Mouse (Mus musculus): ENCODE results near the gene Trim69. TPM values are rescaled to one million over a fixed set of nuclear protein-coding genes. Genes with fewer than 3 reads are reported as not detected.

Gene Trim69
- polyA plus RNA-seq, 1 experiment: 122 TPM

- TF ChIP-seq CTCF (IDR thresholded peaks at IDR 0.05; ENCODE audit: control insufficient read depth, insufficient read depth, insufficient replicate concordance, low read depth, low read length): no peak
- TF ChIP-seq POLR2A (IDR thresholded peaks at IDR 0.05; ENCODE audit: control insufficient read depth, low read depth, low read length): no peak
- Histone ChIP-seq H3K4me3 (ENCODE audit: control insufficient read depth, low read depth, low read length) (no peak overlapping the region), H3K36me3 (ENCODE audit: control insufficient read depth, insufficient read depth, low read length) (no peaks in the 10 kb centered on the region), H3K27me3 (ENCODE audit: control insufficient read depth, insufficient read depth, low read length) (no peaks in the 10 kb centered on the region), H3K27ac (ENCODE audit: control insufficient read depth, insufficient read depth, low read depth, low read length) (no peak overlapping the region), H3K4me1 (ENCODE audit: control insufficient read depth, insufficient read depth, low read length) (0 out of 2 replicates have a peak, but pooled peaks cover under 1% of the 10 kb centered on the region)
These were observed 6.7 kb upstream of the Trim69 start for GRCm38 (mm10) chr2:122153681-122154365.

GRCm38 (mm10) chr2:122154479-122154878 lies 6.0 kb upstream of the Trim69 start:
- H3K4me1 ChIP-seq (ENCODE audit: control insufficient read depth, insufficient read depth, low read length): 0 out of 2 replicates have a peak, but pooled peaks cover 2% of the 10 kb centered on the region
- no peaks in the 10 kb centered on the region for H3K36me3 ChIP-seq (ENCODE audit: control insufficient read depth, insufficient read depth, low read length)
- no peak overlapping the region for H3K4me3 ChIP-seq (ENCODE audit: control insufficient read depth, low read depth, low read length)
- no peak for TF ChIP-seq POLR2A (IDR thresholded peaks at IDR 0.05; ENCODE audit: control insufficient read depth, low read depth, low read length)
- TF ChIP-seq CTCF (IDR thresholded peaks at IDR 0.05; ENCODE audit: control insufficient read depth, insufficient read depth, insufficient replicate concordance, low read depth, low read length): no peak
- H3K27ac ChIP-seq (ENCODE audit: control insufficient read depth, insufficient read depth, low read depth, low read length): no peak overlapping the region
- no peaks in the 10 kb centered on the region for H3K27me3 ChIP-seq (ENCODE audit: control insufficient read depth, insufficient read depth, low read length)

GRCm38 (mm10) chr2:122155292-122155691 lies 5.2 kb upstream of the Trim69 start:
- H3K36me3 ChIP-seq (ENCODE audit: control insufficient read depth, insufficient read depth, low read length): no peaks in the 10 kb centered on the region
- TF ChIP-seq CTCF (IDR thresholded peaks at IDR 0.05; ENCODE audit: control insufficient read depth, insufficient read depth, insufficient replicate concordance, low read depth, low read length): no peak
- TF ChIP-seq POLR2A (IDR thresholded peaks at IDR 0.05; ENCODE audit: control insufficient read depth, low read depth, low read length): no peak
- no peaks in the 10 kb centered on the region for H3K27me3 ChIP-seq (ENCODE audit: control insufficient read depth, insufficient read depth, low read length)
- H3K4me3 ChIP-seq (ENCODE audit: control insufficient read depth, low read depth, low read length): no peak overlapping the region
- H3K27ac ChIP-seq (ENCODE audit: control insufficient read depth, insufficient read depth, low read depth, low read length): no peak overlapping the region
- H3K4me1 ChIP-seq (ENCODE audit: control insufficient read depth, insufficient read depth, low read length): peaks cover 2% of the 10 kb centered on the region; the same call in 1 of the 2 replicates

- TF ChIP-seq CTCF (IDR thresholded peaks at IDR 0.05; ENCODE audit: control insufficient read depth, insufficient read depth, insufficient replicate concordance, low read depth, low read length): no peak
- no peak for TF ChIP-seq POLR2A (IDR thresholded peaks at IDR 0.05; ENCODE audit: control insufficient read depth, low read depth, low read length)
- H3K27me3 ChIP-seq (ENCODE audit: control insufficient read depth, insufficient read depth, low read length): no peaks in the 10 kb centered on the region
- H3K27ac ChIP-seq (ENCODE audit: control insufficient read depth, insufficient read depth, low read depth, low read length): no peak overlapping the region
- H3K4me1 ChIP-seq (ENCODE audit: control insufficient read depth, insufficient read depth, low read length): peaks cover 2% of the 10 kb centered on the region; the same call in 1 of the 2 replicates
- no peaks in the 10 kb centered on the region for H3K36me3 ChIP-seq (ENCODE audit: control insufficient read depth, insufficient read depth, low read length)
- H3K4me3 ChIP-seq (ENCODE audit: control insufficient read depth, low read depth, low read length): no peak overlapping the region
These were observed 4.3 kb upstream of the Trim69 start for GRCm38 (mm10) chr2:122156051-122156700.

- no peak overlapping the region for H3K27ac ChIP-seq (ENCODE audit: control insufficient read depth, insufficient read depth, low read depth, low read length)
- no peak for TF ChIP-seq POLR2A (IDR thresholded peaks at IDR 0.05; ENCODE audit: control insufficient read depth, low read depth, low read length)
- TF ChIP-seq CTCF (IDR thresholded peaks at IDR 0.05; ENCODE audit: control insufficient read depth, insufficient read depth, insufficient replicate concordance, low read depth, low read length): no peak
- no peaks in the 10 kb centered on the region for H3K36me3 ChIP-seq (ENCODE audit: control insufficient read depth, insufficient read depth, low read length)
- H3K4me3 ChIP-seq (ENCODE audit: control insufficient read depth, low read depth, low read length): no peak overlapping the region
- H3K27me3 ChIP-seq (ENCODE audit: control insufficient read depth, insufficient read depth, low read length): no peaks in the 10 kb centered on the region
- peaks cover 2% of the 10 kb centered on the region; the same call in 1 of the 2 replicates for H3K4me1 ChIP-seq (ENCODE audit: control insufficient read depth, insufficient read depth, low read length)
These were observed 2.9 kb upstream of the Trim69 start for GRCm38 (mm10) chr2:122157561-122157960.

- no peak for TF ChIP-seq CTCF (IDR thresholded peaks at IDR 0.05; ENCODE audit: control insufficient read depth, insufficient read depth, insufficient replicate concordance, low read depth, low read length)
- Histone ChIP-seq H3K27me3 (ENCODE audit: control insufficient read depth, insufficient read depth, low read length) (no peaks in the 10 kb centered on the region), H3K27ac (ENCODE audit: control insufficient read depth, insufficient read depth, low read depth, low read length) (no peak overlapping the region)
These were observed 2.1 kb upstream of the Trim69 start for GRCm38 (mm10) chr2:122158362-122158802.

GRCm38 (mm10) chr2:122159667-122160066 lies 833 bp upstream of the Trim69 start:
- H3K4me3 ChIP-seq (ENCODE audit: control insufficient read depth, low read depth, low read length): peak overlapping the region; percentile 84
- H3K4me1 ChIP-seq (ENCODE audit: control insufficient read depth, insufficient read depth, low read length): peaks cover 5% of the 10 kb centered on the region
- no peaks in the 10 kb centered on the region; the same call in 1 of the 2 replicates for H3K36me3 ChIP-seq (ENCODE audit: control insufficient read depth, insufficient read depth, low read length)
- no peaks in the 10 kb centered on the region for H3K27me3 ChIP-seq (ENCODE audit: control insufficient read depth, insufficient read depth, low read length)
- H3K27ac ChIP-seq (ENCODE audit: control insufficient read depth, insufficient read depth, low read depth, low read length): peak overlapping the region; percentile 56; the same call in 1 of the 2 replicates
- TF ChIP-seq POLR2A (IDR thresholded peaks at IDR 0.05; ENCODE audit: control insufficient read depth, low read depth, low read length) (no peak), CTCF (IDR thresholded peaks at IDR 0.05; ENCODE audit: control insufficient read depth, insufficient read depth, insufficient replicate concordance, low read depth, low read length) (no peak)

More at GRCm38 (mm10) chr2:122158362-122158802, 2.1 kb upstream of the Trim69 start:
- Histone ChIP-seq H3K4me3 (ENCODE audit: control insufficient read depth, low read depth, low read length) (no peak overlapping the region), H3K4me1 (ENCODE audit: control insufficient read depth, insufficient read depth, low read length) (peaks cover 2% of the 10 kb centered on the region), H3K36me3 (ENCODE audit: control insufficient read depth, insufficient read depth, low read length) (no peaks in the 10 kb centered on the region; the same call in 1 of the 2 replicates)

All from testis, adult 2 months (tissue).